Mouse (Mus musculus): ENCODE measurements around the gene Cep97.

GRCm38 (mm10) chr16:55876025-55876424 is 58.6 kb downstream of the Cep97 start:
- TF ChIP-seq CTCF (IDR thresholded peaks at IDR 0.05; ENCODE audit: borderline replicate concordance, extremely low read depth, insufficient read depth, insufficient read length) (no peak), POLR2A (IDR thresholded peaks at IDR 0.05; ENCODE audit: borderline replicate concordance, extremely low read depth, insufficient read depth, insufficient read length, poor library complexity, severe bottlenecking) (no peak)

Data from brain, embryonic 14.5 days (tissue).